Mouse (Mus musculus): ENCODE data around the gene Tmed2. TPM values are rescaled to one million over a fixed set of nuclear protein-coding genes. Genes with fewer than 3 reads are reported as not detected.

Gene Tmed2
- polyA plus RNA-seq, 1 experiment from 2014 or later = 336 TPM

DNA sequence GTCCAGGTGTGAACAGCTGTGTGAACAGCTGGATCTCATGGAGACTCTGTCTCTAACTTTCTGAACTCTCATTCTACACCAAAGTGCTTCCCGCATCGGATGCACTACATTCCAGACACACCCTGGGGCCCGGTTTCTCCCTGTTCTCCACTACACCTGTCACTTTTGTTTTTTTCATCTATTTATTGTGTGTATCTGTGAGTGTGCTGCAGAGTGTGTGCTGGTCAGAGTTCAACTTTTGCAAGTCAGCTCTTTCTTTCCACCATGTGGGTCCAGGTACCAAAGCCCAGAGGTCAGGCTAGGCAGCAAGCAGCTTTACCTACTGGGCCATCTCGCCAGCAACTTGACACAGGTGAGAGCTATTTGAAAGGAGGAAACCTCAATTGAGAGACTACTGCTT is 35.3 kb upstream of the Tmed2 start:
- no peak for ATAC-seq (ENCODE audit: low FRiP score)
- Histone ChIP-seq H3K4me1 (peaks cover 5% of the 10 kb centered on the region; the same call in 1 of the 2 replicates), H3K9me3 (replicated peaks) (no peaks in the 10 kb centered on the region), H3K9ac (replicated peaks) (no peak overlapping the region), H3K4me3 (replicated peaks) (no peak overlapping the region), H3K27ac (replicated peaks) (no peak overlapping the region), H3K36me3 (peaks cover 40% of the 10 kb centered on the region), H3K4me2 (no peak overlapping the region), H3K27me3 (replicated peaks) (no peaks in the 10 kb centered on the region)
- WGBS = 93% methylated on average over 4 of the region's 4 CpGs

DNA sequence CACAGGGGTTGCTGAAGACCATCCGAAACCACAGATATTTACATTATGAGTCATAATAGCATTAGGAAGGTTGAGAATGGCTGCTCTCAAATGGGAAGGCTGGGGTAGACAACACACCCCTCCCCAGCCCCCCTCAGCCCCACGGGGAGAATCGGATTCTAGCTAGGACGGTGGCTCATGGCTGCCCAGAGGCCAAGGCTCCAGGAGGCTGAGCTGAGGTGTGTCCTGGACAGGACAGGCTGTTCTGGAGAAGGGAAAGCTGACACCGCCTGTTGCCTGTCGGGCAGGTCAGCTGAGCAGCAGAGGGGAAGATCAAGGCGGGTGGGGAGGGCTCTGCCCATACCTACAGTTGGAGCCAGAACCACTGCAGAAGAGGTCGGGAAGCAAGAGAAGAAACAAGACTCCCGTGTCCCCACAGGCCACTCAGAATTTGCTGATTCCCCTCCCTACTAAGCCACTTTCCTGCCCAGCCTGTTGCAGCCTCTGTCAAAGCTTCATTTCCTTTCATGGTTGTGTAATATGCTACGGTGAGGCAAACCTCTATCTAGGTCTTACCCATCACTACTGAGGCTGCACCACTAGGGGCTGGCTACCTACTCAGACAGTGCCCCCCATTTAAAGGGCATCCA is 33.6 kb upstream of the Tmed2 start:
- no peak for ATAC-seq (ENCODE audit: low FRiP score)
- peaks cover 29% of the 10 kb centered on the region for H3K36me3 ChIP-seq
- no peak overlapping the region for H3K4me3 ChIP-seq (replicated peaks)
- peaks cover 5% of the 10 kb centered on the region; the same call in 1 of the 2 replicates for H3K4me1 ChIP-seq
- H3K27me3 ChIP-seq (replicated peaks) = no peaks in the 10 kb centered on the region
- no peaks in the 10 kb centered on the region for H3K9me3 ChIP-seq (replicated peaks)
- 83% methylated on average over 10 of the region's 10 CpGs for WGBS
- H3K4me2 ChIP-seq = no peak overlapping the region
- H3K9ac ChIP-seq (replicated peaks) = no peak overlapping the region
- no peak overlapping the region for H3K27ac ChIP-seq (replicated peaks)

DNA sequence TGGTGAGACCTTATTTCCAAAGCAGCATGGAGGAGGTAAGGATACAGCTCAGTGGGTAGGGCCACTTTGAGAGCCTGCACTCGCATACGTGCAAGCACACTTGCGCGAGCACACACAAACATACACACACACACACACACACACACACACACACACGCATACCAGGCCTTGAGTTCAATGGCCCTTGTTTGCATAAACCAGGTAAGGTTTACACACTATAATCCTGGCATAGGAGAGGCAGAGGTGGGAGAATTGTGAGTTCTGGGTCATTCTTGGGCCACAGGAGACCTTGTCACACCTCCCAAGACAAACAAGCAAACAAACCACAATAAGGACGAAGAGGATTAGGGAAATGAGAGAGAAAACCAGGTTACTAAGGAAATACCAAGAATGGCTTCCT is 31.3 kb upstream of the Tmed2 start:
- Histone ChIP-seq H3K27ac (replicated peaks) (no peak overlapping the region), H3K9me3 (replicated peaks) (no peaks in the 10 kb centered on the region), H3K27me3 (replicated peaks) (no peaks in the 10 kb centered on the region), H3K4me1 (peaks cover 5% of the 10 kb centered on the region; the same call in 1 of the 2 replicates), H3K4me3 (replicated peaks) (no peak overlapping the region), H3K9ac (replicated peaks) (no peak overlapping the region), H3K4me2 (no peak overlapping the region), H3K36me3 (peaks cover 28% of the 10 kb centered on the region)
- no peak for ATAC-seq (ENCODE audit: low FRiP score)
- 97% methylated on average over 6 of the region's 6 CpGs for WGBS

DNA sequence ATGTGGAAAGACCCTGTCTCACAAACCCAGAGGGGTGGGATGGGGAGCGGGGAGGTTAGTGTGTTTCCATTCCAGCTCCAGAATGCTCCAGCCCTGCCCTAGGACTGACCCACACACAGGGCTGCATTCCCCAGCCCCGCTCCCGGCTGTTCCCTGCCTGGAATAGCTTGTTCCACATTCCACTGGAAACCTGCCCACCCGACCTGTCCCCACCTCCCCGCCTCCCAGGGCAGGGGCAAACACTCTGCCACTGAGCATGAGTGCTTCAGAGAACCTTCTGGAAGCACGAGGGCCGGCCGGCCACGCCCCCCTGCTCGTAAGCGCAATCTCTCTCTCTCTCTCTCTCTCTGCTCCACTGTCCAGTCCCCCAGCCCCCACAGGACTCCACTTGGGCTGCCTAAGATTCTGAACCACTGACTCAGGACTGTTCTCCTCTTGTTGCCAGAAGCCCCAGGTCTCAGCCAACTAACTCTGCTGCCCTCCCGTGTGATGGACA is 30.7 kb upstream of the Tmed2 start:
- no peak overlapping the region for H3K27ac ChIP-seq (replicated peaks)
- H3K4me1 ChIP-seq = peaks cover 5% of the 10 kb centered on the region; the same call in 1 of the 2 replicates
- H3K9ac ChIP-seq (replicated peaks) = no peak overlapping the region
- H3K27me3 ChIP-seq (replicated peaks) = no peaks in the 10 kb centered on the region
- H3K4me3 ChIP-seq (replicated peaks) = no peak overlapping the region
- ATAC-seq (ENCODE audit: low FRiP score) = no peak
- peaks cover 30% of the 10 kb centered on the region for H3K36me3 ChIP-seq
- no peaks in the 10 kb centered on the region for H3K9me3 ChIP-seq (replicated peaks)
- WGBS = 85% methylated on average over 12 of the region's 12 CpGs
- no peak overlapping the region for H3K4me2 ChIP-seq

DNA sequence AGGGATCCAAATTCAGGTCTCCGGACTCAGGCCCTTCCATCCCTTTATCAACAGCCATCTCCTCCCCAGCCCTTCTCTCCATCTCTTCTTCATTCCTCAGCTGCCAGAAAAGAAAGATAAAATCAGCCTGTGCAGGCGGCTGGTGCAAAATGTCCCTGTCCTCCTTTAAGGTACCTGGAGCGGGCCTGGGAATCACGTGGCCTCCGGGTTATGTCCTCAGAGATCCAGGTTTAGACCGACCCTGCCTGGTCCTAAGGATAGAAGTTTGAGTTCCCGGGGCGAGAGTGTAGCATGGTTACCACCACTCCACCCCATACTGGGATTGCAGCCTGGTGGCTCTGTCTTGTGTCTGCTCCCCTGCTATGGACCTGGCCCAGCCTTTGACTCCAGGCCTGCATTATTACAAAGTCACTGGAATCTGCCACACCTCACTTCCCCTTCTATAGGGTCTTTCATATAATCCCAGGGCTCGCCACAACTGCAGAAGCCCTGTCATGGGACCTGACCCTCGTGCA is 29.9 kb upstream of the Tmed2 start:
- Histone ChIP-seq H3K9me3 (replicated peaks) (no peaks in the 10 kb centered on the region), H3K27ac (replicated peaks) (no peak overlapping the region), H3K4me1 (peaks cover 5% of the 10 kb centered on the region; the same call in 1 of the 2 replicates), H3K4me3 (replicated peaks) (no peak overlapping the region), H3K36me3 (peaks cover 30% of the 10 kb centered on the region), H3K27me3 (replicated peaks) (no peaks in the 10 kb centered on the region), H3K4me2 (no peak overlapping the region), H3K9ac (replicated peaks) (no peak overlapping the region)
- 95% methylated on average over 10 of the region's 10 CpGs for WGBS
- no peak for ATAC-seq (ENCODE audit: low FRiP score)

DNA sequence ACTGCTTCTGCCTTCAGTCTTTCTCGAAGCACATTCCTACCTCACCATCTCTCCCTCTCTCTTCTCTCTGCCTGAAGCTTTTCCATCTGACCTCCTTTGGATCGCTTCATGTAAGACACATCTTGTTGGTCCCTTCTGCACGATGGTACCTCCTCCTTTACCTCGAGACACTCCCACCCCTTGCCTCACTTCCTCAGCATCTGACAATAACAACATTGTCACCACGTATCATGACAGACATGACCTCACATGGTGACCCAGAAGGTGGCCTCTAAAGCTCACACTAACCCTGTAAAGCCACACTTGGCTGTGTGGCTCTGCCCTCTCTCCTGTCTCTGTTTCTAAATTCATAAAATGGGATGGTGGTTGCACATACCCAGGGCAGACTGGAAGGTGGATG is 24.7 kb upstream of the Tmed2 start:
- no peaks in the 10 kb centered on the region for H3K27me3 ChIP-seq (replicated peaks)
- H3K4me3 ChIP-seq (replicated peaks) = no peak overlapping the region
- no peaks in the 10 kb centered on the region for H3K9me3 ChIP-seq (replicated peaks)
- no peak overlapping the region for H3K4me2 ChIP-seq
- no peak for ATAC-seq (ENCODE audit: low FRiP score)
- 90% methylated on average over 5 of the region's 5 CpGs for WGBS
- no peaks in the 10 kb centered on the region for H3K4me1 ChIP-seq
- H3K9ac ChIP-seq (replicated peaks) = no peak overlapping the region
- no peak overlapping the region for H3K27ac ChIP-seq (replicated peaks)
- peaks cover 33% of the 10 kb centered on the region for H3K36me3 ChIP-seq

DNA sequence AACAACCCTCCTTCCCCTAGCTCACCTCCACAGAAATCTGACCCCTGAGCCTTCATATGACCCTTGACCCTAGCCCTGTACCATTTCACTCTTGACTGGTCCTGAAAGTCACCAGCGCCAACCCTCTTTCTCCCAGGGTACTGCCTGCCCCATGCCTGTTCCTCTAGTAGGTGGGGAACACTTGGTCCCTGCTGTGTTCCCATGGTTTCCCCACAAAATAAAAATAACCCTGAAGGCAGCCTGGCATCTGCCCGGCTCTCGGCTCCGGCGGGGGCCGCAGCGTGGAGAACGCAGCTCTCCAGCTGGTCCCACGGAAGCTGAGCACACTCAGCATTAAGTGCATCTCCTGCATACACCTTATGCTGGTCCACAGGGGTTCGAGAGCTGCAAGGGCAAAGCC is 21.8 kb upstream of the Tmed2 start:
- no peak overlapping the region for H3K4me2 ChIP-seq
- H3K4me1 ChIP-seq = no peaks in the 10 kb centered on the region
- peaks cover 15% of the 10 kb centered on the region for H3K36me3 ChIP-seq
- no peak overlapping the region for H3K9ac ChIP-seq (replicated peaks)
- 51% methylated on average over 10 of the region's 10 CpGs for WGBS
- no peak overlapping the region for H3K4me3 ChIP-seq (replicated peaks)
- no peak for ATAC-seq (ENCODE audit: low FRiP score)
- H3K27ac ChIP-seq (replicated peaks) = no peak overlapping the region
- no peaks in the 10 kb centered on the region for H3K27me3 ChIP-seq (replicated peaks)
- no peaks in the 10 kb centered on the region for H3K9me3 ChIP-seq (replicated peaks)

DNA sequence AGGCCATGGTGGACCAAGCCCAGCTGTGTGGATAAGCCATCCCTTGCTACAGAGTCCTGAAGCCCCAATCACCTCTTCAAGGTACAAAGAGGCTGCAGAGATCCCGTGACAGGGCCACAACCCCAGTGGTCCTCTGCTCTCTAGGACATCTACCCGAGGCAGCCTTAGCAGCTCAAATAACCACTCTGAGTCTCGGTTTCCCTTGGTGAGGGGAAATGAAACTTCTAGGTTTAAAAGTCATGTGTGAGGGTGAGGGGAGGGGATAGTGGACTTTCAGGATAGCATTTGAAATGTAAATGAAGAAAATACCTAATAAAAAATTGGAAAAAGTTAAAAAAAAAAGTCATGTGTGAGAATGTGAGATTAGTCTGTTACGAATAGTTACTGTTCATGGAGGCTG is 18.9 kb upstream of the Tmed2 start:
- no peaks in the 10 kb centered on the region for H3K9me3 ChIP-seq (replicated peaks)
- H3K36me3 ChIP-seq = peaks cover 6% of the 10 kb centered on the region; the same call in 1 of the 2 replicates
- no peak overlapping the region for H3K27ac ChIP-seq (replicated peaks)
- H3K4me1 ChIP-seq = no peaks in the 10 kb centered on the region
- H3K4me3 ChIP-seq (replicated peaks) = no peak overlapping the region
- H3K9ac ChIP-seq (replicated peaks) = no peak overlapping the region
- no peak overlapping the region for H3K4me2 ChIP-seq
- whole genome bisulfite sequencing = 92% methylated on average over 4 of the region's 4 CpGs
- no peak for ATAC-seq (ENCODE audit: low FRiP score)
- no peaks in the 10 kb centered on the region for H3K27me3 ChIP-seq (replicated peaks)

DNA sequence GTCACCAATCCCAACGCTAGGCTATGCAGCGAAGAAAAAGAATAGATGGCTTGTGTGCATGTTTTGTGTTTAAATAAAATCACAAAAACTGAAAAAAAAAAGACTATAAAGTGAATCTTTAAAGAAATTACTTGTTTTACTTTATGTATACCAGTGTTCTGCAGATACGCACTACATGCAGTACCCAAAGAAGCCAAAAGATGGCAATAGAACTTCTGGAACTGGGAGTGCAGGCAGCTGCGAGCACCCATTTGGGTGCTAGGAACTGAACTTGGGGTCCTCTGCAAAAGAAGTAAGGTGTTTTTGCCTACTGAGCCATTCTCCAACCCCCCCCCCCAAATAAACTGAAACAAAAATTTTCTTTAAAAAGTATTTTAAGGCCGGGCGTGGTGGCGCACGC is 17.5 kb upstream of the Tmed2 start:
- H3K4me2 ChIP-seq = no peak overlapping the region
- no peak for ATAC-seq (ENCODE audit: low FRiP score)

DNA sequence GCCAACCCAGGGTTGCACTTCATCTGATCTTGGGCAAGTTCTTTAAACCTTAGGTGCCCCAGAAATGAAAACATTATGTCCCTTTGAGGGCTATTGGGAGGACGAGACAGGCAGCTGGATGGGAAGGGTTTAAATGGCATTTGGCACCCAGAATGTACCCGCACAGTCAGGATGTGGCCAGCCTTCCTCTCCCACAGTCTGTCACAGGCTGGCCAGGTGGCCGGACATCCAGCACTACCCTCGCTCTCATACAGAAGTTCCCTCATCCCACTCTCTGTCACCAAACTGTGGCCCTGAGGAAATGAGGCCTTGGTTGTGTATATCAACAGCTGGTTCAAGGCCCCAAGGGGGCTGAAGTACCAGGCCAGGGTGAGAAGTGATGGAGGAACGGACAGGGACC is 15.6 kb upstream of the Tmed2 start:
- Histone ChIP-seq H3K36me3 (peaks cover under 1% of the 10 kb centered on the region; the same call in 1 of the 2 replicates), H3K9me3 (replicated peaks) (no peaks in the 10 kb centered on the region), H3K4me1 (peaks cover 20% of the 10 kb centered on the region), H3K4me3 (replicated peaks) (no peak overlapping the region), H3K27me3 (replicated peaks) (no peaks in the 10 kb centered on the region), H3K9ac (replicated peaks) (no peak overlapping the region), H3K27ac (replicated peaks) (no peak overlapping the region), H3K4me2 (no peak overlapping the region)
- 93% methylated on average over 5 of the region's 5 CpGs for WGBS
- no peak for ATAC-seq (ENCODE audit: low FRiP score)

More for the DNA sequence above, 17.5 kb upstream of the Tmed2 start:
- H3K4me3 ChIP-seq (replicated peaks) = no peak overlapping the region
- no peaks in the 10 kb centered on the region for H3K9me3 ChIP-seq (replicated peaks)
- H3K36me3 ChIP-seq = peaks cover 6% of the 10 kb centered on the region; the same call in 1 of the 2 replicates
- H3K4me1 ChIP-seq = peaks cover 1% of the 10 kb centered on the region
- H3K27ac ChIP-seq (replicated peaks) = no peak overlapping the region
- WGBS = 96% methylated on average over 8 of the region's 8 CpGs
- H3K27me3 ChIP-seq (replicated peaks) = no peaks in the 10 kb centered on the region
- no peak overlapping the region for H3K9ac ChIP-seq (replicated peaks)

DNA sequence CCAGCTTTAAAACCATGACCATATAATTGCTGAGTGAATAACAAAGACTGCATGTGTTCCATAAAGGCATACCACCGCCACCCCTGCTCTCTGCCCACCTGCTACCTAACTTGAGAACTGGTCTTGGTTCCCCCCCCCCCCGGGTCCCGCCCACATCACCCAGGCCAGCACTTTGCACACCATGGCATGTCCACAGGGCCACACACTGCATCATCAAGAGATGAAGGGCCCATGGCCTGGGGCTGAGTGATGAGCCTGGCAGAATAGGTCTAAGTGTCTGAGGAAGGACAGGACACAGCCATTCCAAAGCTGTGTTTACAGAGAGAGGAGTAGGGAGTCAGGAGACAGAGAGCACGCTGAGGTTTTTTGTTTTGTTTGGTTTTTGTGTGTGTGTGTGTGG is 12.1 kb upstream of the Tmed2 start:
- H3K9me3 ChIP-seq (replicated peaks) = no peaks in the 10 kb centered on the region
- 56% methylated on average over 4 of the region's 4 CpGs for WGBS
- peak overlapping the region; percentile 84 for H3K4me2 ChIP-seq
- no peak for ATAC-seq (ENCODE audit: low FRiP score)
- H3K36me3 ChIP-seq = no peaks in the 10 kb centered on the region
- peak overlapping the region; percentile 34 for H3K27ac ChIP-seq (replicated peaks)
- H3K9ac ChIP-seq (replicated peaks) = peak overlapping the region; percentile 45
- H3K4me1 ChIP-seq = peaks cover 36% of the 10 kb centered on the region
- peak overlapping the region; percentile 84; the same call in 1 of the 2 replicates for H3K4me3 ChIP-seq (replicated peaks)
- no peaks in the 10 kb centered on the region for H3K27me3 ChIP-seq (replicated peaks)

DNA sequence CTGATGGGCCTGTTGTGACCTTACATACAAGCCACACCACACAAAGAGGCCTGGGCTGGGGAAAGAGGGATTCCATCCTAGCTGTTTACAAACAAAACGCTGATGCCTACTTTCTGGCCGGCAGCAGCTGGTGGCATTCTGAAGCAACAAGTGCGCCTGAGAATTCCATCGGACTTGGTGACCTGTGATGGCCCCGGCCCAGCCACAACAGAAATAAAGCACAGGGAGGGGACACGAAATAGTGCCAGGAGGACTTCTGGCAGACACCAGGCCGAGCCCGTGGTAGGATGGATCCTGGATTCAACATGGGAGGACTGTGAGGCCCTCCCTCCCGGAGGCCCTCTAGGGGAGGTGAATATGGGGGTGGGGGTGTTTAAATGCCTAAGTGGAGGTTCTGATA is 11.7 kb upstream of the Tmed2 start:
- WGBS = 18% methylated on average over 9 of the region's 9 CpGs
- Histone ChIP-seq H3K9ac (replicated peaks) (peak overlapping the region; percentile 45), H3K4me3 (replicated peaks) (peak overlapping the region; percentile 84)

More for the DNA sequence above, 11.7 kb upstream of the Tmed2 start:
- Histone ChIP-seq H3K27me3 (replicated peaks) (no peaks in the 10 kb centered on the region), H3K9me3 (replicated peaks) (no peaks in the 10 kb centered on the region), H3K4me1 (peaks cover 36% of the 10 kb centered on the region), H3K36me3 (no peaks in the 10 kb centered on the region), H3K4me2 (peak overlapping the region; percentile 84), H3K27ac (replicated peaks) (peak overlapping the region; percentile 34)
- no peak for ATAC-seq (ENCODE audit: low FRiP score)

Measured in neural tube, embryonic 15.5 days (tissue).